Mouse (Mus musculus) megakaryocyte, embryonic 14.5 days (primary cell): ENCODE measurements at regions not wholly inside any gene's neighbourhood (a gene's known extent, or its start where the extent isn't known, plus 50 kb on each side); places are given as distances from the start of the nearest gene placed in this dataset.

Source experiments
- H3K27me3 ChIP-seq: replicated peaks from 2 replicates; pipeline ENCODE3; 2012; ENCODE audit warnings: inconsistent platforms
- H3K36me3 ChIP-seq: replicated peaks from 2 replicates; pipeline ENCODE3; 2012; ENCODE audit warnings: low read length, inconsistent platforms, mixed read lengths
- H3K4me1 ChIP-seq: 2 replicates; pipeline ENCODE4 v1.6.1; 2012; ENCODE audit warnings: inconsistent platforms
- H3K4me3 ChIP-seq: replicated peaks from 2 replicates; pipeline ENCODE3; 2012; ENCODE audit warnings: moderate library complexity, mild to moderate bottlenecking, inconsistent platforms
- H3K9me3 ChIP-seq: 2 replicates; pipeline ENCODE4 v1.6.1; 2012; ENCODE audit warnings: inconsistent platforms
- FLI1 ChIP-seq: IDR thresholded peaks from 2 replicates; pipeline ENCODE4 v1.6.1; 2012; ENCODE audit warnings: low read length, inconsistent platforms, mixed read lengths
- GATA1 ChIP-seq: IDR thresholded peaks from 3 replicates; pipeline ENCODE4 v1.6.1; 2012; ENCODE audit warnings: mixed read lengths, low read length, inconsistent platforms, borderline replicate concordance

DNA sequence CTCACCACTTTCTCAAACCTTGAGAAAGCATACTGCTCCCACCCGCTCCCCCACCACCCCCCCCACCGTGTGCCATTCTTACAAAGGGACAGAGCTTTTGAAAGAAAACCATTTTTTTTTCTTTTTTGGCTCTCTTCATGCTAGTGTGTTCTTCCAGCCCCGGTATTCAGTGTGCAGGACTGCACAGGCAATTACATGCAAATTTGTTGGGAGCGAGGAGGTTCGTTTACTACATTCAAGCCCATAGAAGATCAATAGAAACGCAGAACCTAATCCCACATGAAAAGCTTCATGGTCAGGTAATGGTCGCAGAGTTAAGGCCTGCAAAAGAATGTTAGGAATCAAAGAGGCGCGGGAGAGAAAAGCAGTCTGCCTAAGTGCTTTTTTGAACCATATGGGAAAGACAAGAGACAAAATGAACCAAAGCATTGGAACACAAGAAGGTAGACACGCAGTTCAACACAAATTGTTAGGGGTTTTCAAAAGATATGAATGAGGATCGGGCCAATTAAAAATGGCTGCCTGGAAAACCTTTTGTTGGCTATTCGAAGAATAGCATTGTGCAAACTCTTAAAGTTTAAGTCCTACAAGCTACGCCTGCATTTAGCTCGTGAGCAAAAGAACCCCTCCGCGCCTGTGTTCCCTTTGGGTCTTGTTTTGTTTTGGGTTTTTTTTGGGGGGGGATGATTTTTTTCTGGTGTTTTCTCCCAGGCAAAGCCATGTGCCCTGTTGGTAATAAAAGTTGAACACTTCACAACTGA is 166.6 kb upstream of the Id4 start:
- no peak for TF ChIP-seq GATA1
- no peak for TF ChIP-seq FLI1
- Histone ChIP-seq H3K9me3 (peaks cover 11% of the 10 kb centered on the region), H3K4me3 (no peak overlapping the region), H3K4me1 (no peaks in the 10 kb centered on the region), H3K27me3 (no peaks in the 10 kb centered on the region), H3K36me3 (no peaks in the 10 kb centered on the region)

DNA sequence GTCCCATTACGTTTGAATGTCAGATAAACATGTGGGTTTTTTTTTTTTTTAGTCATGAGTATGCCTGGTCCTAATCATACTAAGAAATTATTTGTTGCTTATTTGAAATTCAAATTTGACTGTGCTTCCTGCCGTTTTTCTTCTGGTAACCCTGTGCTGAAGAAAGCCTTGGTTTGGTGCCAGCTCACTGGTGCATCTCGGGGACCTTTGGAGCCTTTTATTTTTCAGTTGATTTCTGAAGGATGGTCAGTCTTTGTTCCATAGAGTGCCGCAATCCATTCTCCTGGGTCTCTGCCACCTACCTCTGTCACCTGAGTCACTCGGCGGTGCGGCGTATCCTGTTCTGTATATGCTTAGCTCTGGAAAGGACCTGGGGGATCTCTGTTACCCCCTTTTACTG is 158.9 kb upstream of the Id4 start:
- Histone ChIP-seq H3K4me3 (no peak overlapping the region), H3K4me1 (no peaks in the 10 kb centered on the region), H3K27me3 (no peaks in the 10 kb centered on the region), H3K36me3 (no peaks in the 10 kb centered on the region), H3K9me3 (peaks cover 43% of the 10 kb centered on the region)
- TF ChIP-seq GATA1 (no peak), FLI1 (no peak)

DNA sequence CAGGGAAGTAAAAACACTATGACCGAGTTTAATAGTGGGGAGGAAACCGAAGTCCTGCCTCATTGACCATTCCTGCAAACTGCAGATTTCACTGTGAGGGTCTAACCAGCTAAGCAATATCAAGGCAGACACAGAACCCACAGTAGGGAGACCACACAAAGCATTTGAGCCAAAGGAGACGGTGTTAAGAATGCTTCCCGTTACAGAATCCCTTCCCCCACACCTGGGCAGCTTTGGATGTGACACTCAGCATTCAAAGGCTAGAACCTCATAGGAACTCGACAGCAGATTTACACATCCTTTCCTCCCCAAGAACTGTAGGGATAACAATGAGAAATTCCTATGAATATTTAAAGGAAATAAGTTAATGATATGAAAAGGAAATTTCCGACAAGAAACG is 158.5 kb upstream of the Id4 start:
- no peaks in the 10 kb centered on the region for H3K27me3 ChIP-seq
- H3K9me3 ChIP-seq, result peaks cover 40% of the 10 kb centered on the region
- TF ChIP-seq GATA1 (no peak), FLI1 (no peak)
- H3K36me3 ChIP-seq, result no peaks in the 10 kb centered on the region
- no peak overlapping the region for H3K4me3 ChIP-seq
- H3K4me1 ChIP-seq, result no peaks in the 10 kb centered on the region

DNA sequence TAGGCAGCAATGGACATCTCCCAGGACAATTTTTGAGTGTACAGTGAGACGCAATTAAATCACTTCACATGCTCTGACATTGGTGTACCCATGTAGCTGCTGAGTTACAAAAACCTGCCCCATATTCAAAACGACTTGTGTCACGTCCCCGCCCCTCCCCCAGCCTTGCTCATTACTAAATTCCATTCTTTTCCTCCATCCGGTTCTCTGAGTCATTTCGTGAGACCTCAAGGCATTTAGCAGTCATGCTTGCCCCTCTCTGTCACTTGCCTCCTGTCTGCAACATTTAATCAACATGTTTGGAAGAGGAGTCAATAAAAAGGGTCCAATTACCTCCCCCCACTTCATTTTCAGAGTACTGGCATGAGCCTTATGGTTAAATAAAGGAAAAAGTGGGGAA is 156.3 kb upstream of the Id4 start:
- no peak for TF ChIP-seq GATA1
- no peaks in the 10 kb centered on the region for H3K4me1 ChIP-seq
- peaks cover 55% of the 10 kb centered on the region for H3K9me3 ChIP-seq

DNA sequence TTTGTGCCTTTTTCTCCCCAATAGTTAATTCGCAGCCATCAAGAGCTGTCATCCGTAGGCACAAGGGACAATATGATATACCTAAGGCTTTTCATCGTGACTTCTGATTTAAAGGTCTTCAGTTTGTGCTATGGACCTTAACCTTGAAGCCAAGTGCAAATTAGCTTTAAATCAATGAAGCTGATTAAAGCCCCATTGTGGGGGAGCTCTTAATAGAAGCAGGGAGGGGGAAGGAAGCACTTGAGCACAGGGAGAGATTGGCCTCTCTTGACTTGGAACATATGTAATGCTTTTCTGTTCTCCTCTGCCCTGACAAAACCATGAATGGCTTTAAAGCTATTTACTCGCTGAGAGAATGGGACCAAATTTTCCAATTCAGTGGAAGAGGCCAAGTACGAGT is 154.1 kb upstream of the Id4 start:
- Histone ChIP-seq H3K4me3 (no peak overlapping the region), H3K9me3 (peaks cover 67% of the 10 kb centered on the region), H3K27me3 (no peaks in the 10 kb centered on the region), H3K36me3 (no peaks in the 10 kb centered on the region), H3K4me1 (no peaks in the 10 kb centered on the region)
- TF ChIP-seq GATA1 (no peak), FLI1 (no peak)

More for the DNA sequence above, 156.3 kb upstream of the Id4 start:
- H3K4me3 ChIP-seq, result no peak overlapping the region
- no peaks in the 10 kb centered on the region for H3K27me3 ChIP-seq
- H3K36me3 ChIP-seq, result no peaks in the 10 kb centered on the region

DNA sequence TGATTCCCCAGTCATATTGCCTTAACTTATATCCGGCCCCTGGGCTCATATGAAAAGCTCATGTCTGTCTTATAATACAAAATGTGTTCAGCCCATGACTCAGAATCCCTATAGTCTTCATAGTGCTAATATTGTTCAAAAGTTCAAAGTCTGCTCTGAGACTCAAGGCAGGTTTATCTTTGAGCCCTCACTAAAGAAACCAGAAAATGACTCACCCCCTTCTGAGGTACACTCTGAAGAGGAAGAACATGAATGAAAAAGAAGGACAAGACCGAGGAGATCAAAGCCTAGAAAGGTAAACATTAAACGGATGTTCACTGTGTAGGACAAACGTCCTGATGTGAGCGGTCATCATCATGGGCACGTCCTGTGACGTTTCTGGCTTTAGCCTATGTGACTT is 145.1 kb upstream of the Id4 start:
- no peaks in the 10 kb centered on the region for H3K27me3 ChIP-seq
- TF ChIP-seq GATA1, result no peak
- peaks cover 59% of the 10 kb centered on the region for H3K9me3 ChIP-seq
- H3K36me3 ChIP-seq, result no peaks in the 10 kb centered on the region
- no peaks in the 10 kb centered on the region for H3K4me1 ChIP-seq
- no peak overlapping the region for H3K4me3 ChIP-seq

DNA sequence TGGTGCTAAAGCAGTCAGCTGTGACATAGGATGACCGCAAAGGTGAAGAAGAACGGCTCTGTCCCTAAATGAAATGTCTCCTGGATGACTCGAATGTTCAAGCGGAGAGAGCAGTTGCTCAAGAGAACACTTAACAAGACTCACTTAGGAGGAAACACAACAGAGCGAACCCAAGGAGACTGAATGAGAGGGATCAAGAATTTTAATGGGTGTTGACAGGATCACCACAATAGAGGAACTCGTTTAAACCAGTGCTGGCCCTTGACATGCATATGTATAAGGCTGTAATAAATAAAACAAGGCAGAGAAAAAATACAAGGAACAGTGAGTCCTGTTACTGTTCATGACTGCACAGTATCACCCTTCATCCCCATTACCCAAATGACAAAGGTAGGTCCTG is 134.4 kb upstream of the Id4 start:
- no peaks in the 10 kb centered on the region for H3K4me1 ChIP-seq
- peaks cover 13% of the 10 kb centered on the region for H3K9me3 ChIP-seq
- H3K4me3 ChIP-seq, result no peak overlapping the region
- TF ChIP-seq FLI1 (no peak), GATA1 (no peak)
- H3K36me3 ChIP-seq, result no peaks in the 10 kb centered on the region
- H3K27me3 ChIP-seq, result no peaks in the 10 kb centered on the region

DNA sequence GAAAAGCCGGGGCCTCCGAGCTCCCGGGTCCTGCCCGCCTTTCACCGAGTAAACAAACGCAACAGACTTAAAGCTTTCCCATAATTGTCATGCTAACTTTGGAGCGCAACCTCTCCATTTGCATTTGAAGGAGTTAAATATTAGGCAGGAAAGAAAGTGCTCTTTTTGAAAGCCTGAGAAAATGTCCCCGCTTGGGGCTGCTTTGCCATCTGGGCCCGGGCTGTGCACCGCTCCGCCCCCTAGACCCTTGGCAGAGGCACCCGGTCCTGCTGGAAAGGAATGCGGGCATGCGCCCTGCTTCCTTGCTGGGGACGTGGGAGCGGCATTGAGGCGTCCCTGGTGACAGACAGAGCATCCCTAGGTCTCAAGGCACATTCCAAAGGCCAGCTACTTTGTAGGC is 130.3 kb upstream of the Id4 start:
- no peaks in the 10 kb centered on the region for H3K36me3 ChIP-seq
- H3K27me3 ChIP-seq, result no peaks in the 10 kb centered on the region
- TF ChIP-seq GATA1, result no peak
- no peak for TF ChIP-seq FLI1
- H3K4me1 ChIP-seq, result no peaks in the 10 kb centered on the region
- peaks cover 14% of the 10 kb centered on the region for H3K9me3 ChIP-seq
- no peak overlapping the region for H3K4me3 ChIP-seq

DNA sequence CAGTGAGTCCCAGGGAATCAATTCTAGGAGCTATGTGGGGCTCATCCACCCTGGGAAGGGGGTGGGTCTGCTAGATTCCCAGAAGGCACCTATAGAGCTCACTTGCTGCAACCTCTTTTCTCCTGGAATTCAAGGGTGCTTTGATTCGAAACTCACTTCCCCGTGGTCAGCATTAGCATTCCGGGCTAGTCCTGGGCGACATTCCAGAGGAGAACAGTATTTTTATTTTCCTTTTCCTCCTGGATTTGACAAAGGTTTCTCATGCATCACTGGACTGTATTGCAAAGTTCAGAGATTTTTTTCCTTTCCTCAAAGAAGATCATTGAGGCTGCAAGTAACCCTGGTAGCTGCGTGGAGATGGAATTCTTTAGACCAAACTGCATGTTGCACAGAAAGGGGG is 129.3 kb upstream of the Id4 start:
- H3K4me1 ChIP-seq, result no peaks in the 10 kb centered on the region
- H3K27me3 ChIP-seq, result no peaks in the 10 kb centered on the region
- H3K9me3 ChIP-seq, result peaks cover 14% of the 10 kb centered on the region; the same call in 1 of the 2 replicates
- H3K4me3 ChIP-seq, result no peak overlapping the region
- no peaks in the 10 kb centered on the region for H3K36me3 ChIP-seq
- no peak for TF ChIP-seq FLI1
- no peak for TF ChIP-seq GATA1

DNA sequence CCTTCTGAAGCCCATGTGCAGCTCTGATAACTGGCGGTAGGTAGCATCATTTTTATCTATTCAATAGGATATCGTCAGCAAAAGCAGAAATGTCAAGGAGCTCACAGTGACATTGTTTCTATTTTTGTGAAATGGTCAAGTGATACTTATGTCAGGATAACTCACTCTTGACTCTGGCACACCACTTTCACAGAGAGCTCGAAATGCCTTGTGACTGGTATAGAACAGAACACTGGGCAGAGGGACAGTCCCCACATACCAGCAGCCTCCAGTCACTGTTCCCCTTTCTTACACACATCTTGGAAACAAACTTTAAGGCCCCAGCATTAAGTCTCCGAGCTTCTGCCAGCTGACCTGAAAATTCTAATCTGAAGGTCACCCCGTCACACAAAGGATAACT is 115.1 kb upstream of the Id4 start:
- Histone ChIP-seq H3K9me3 (peaks cover 19% of the 10 kb centered on the region), H3K4me1 (no peaks in the 10 kb centered on the region), H3K4me3 (no peak overlapping the region), H3K27me3 (no peaks in the 10 kb centered on the region), H3K36me3 (no peaks in the 10 kb centered on the region)
- no peak for TF ChIP-seq GATA1
- no peak for TF ChIP-seq FLI1

DNA sequence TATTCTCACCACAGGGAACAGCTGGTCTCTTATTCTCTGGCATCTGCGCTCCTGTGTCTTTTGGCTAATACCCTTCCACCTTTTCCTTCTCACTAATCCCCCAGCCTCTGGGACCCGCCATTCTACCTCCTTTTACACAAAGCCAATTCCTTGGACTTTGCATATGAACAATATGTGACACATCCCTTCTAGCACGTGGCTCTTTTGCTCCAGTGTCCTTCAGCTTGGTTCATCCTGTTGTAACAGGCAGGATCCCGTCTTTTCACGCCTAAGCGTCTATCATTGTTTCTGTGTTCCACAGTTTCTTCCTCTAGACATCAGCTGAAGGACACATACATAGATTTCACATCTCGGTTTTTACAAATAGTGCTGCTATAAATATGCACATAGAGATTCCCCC is 114.0 kb upstream of the Id4 start:
- Histone ChIP-seq H3K36me3 (no peaks in the 10 kb centered on the region), H3K9me3 (peaks cover 25% of the 10 kb centered on the region), H3K4me1 (no peaks in the 10 kb centered on the region), H3K27me3 (no peaks in the 10 kb centered on the region), H3K4me3 (no peak overlapping the region)
- no peak for TF ChIP-seq FLI1
- no peak for TF ChIP-seq GATA1
